Mouse (Mus musculus) testis, postnatal 14 days (tissue): ENCODE data around the gene Lcp1.

Experiments
- DNase-seq: peaks from one replicate; pipeline ENCODE4 v3.0.0; 2021; ENCODE audit warnings: low spot score

Gene Lcp1

DNA sequence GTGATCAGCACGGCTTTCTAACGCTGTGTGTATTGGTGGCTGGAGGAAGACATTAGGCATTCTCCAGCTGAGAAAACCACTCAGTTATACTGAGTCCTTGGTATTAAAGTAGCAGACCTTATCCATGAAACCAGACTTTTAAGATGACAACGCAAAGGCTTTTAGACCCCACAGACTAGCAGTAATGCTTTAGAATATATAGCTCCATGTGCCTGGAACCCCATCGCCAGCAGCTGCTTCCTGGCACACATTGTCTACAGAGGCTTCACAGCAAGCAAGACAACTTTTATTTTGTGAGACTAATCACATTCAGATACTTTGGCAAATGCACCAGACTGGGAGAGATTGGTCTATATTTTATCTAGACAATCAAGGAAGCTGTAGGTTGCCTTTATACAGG lies 75.4 kb downstream of the Lcp1 start:
- DNase-seq, result no peak

DNA sequence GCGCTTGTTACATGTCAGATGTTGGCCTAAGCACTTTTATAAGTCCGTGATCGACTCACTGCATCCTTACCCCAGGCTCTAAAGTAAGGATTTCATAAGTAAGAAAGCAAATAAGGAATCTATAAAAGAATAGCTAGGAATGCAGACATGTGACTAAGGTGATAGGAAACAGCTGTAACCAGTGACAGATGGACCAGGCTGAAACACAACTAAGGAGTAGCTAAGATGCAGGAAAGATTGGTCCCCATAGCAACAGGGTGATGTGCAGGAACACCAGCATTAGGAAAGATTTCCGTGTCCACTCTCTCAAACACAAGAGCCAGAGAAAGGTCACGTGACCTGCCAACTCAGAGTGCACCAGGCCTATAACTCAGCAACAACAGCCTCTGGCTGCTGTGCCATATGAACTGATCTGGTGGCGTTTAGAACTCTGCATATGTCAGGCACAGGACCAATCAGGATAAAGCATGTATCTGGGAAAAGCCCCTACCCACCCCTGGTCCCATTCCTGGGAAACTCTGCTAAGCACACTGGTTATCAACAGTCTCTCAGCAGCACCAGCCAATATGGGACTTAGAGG lies 77.8 kb downstream of the Lcp1 start:
- no peak for DNase-seq

DNA sequence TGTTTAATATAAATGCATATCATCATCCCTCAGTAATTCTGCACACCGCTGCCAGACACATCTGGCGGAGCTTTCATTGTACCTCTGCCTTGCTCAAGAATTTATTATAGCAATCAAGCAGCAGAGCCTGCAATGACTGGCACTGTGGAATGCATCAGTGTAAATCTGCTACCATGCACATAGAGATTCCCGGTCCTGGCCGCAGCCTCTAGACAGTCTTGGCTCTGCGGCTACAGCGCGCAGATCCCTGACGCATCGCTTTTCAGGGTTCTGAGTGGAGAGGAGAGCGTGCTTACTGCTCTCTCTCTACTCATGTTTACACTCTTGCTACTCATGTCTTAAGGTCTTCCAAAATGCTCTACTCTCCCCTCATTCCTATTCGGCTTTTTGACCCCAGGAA lies 82.9 kb downstream of the Lcp1 start:
- no peak for DNase-seq

DNA sequence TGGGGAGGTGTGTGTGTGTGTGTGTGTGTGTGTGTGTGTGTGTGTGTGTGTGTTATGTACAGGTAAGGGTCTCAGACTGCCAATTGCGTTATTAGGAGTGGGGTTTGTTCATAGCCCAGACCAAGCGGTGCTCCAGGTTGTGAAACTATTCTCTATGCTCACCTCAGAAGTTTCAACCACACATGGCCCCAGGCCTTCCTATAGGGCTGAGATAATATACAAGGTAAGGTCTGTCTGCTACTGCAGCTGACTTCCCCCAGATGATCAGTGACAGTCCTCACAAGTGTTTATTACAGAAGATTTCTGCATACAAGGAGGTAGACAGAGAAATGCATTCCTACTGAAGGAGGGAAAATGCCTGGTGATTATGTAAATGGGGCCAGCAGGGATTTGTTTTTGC lies 87.9 kb downstream of the Lcp1 start:
- DNase-seq, result no peak

DNA sequence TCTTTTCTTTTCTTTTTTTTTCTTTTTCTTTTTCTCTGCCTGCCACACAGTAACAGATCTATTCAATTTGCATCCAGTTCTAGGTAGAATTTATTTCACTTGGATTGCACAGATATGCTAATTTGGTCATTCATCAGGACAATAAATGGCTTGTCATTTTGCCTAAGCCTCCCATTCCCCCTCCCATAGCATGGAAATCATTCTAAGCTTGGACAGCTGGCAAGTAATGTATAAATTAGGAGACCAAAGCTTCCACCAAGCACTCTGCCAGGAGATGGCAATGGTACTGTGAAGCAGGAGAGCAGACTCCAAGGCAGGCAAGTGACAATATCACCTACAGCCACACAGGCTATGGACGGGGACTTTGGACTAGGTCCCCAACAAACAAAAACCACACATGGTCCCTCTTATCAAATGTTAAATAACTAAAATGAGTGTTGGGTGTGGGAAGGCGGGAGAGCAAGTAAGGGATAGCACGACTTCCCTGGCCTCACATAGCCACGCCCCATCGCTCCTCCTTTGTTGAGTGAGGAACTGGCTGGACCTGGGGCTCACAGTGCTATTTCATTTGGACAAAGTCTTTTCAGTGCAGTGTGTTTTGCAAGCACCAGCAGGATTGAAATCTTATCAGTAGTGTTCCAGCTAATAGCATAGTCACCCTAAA lies 88.5 kb downstream of the Lcp1 start:
- DNase-seq, result no peak

DNA sequence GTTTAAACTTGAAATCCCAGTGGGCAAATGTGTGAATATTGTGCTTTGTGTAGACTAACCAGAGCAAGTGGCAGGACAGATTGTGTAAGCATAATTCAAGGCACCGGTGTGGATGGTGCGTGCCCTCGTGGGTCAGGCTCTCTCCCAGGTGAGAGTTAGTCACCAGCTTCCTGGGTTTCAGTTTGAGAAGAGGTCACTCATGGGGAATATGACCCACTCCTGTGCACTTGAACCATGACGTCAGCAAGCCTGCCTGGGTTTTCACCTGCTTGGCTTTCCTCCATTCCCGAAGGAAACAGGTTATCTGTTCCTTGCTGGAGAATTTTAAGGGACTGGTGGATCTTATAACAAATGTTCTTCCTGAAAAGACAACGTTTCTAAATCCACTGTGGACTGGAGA lies 91.5 kb downstream of the Lcp1 start:
- no peak for DNase-seq

DNA sequence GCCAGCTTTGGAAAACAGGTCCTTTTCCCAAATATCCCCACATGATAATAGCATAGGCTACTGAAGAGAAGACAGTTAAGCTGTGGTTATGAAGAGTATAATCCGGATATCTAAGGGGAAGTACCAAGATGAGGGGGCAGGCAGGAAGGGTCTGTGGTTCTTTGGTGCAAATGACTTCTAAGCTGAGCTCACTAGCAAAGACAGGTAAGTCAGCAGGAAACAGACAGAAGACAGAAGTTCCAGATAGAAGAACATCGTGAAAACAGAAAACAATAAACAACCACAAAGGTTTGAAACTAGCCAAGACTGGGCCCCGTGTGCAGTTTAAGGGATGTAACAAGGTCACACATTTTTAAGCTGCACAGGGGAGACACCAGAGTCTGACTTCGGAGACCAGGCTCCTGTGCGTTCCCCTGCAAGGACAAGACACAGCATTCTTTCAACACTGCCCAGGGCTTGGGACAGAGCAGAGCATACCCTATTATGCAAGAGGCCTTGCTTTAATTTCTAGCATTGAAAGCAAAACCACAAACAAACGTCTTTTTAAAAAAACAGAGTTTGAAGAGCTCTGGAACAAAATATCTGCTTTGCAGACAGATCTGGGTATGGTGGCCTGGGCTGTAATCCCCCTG lies 96.7 kb downstream of the Lcp1 start:
- no peak for DNase-seq

DNA sequence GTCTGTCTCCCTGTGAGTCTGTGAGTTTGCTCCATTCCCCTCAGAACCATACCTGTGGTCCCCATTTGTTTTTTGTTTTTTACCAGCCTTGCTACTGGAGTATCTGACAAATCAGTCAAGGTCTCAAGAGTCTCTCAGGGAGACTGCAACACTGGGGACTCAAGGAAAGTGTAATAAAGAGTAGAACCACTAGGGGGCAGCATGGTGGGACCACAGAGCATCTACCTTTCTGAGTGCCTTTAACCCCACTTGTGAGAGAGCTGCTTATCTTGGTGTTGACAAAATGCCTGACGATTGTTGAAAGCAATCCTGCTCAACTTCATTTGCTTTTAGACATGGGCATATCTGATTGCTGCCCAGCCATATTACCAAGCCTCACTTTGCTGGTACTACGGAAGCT lies 98.9 kb downstream of the Lcp1 start:
- peak; percentile 10 for DNase-seq

DNA sequence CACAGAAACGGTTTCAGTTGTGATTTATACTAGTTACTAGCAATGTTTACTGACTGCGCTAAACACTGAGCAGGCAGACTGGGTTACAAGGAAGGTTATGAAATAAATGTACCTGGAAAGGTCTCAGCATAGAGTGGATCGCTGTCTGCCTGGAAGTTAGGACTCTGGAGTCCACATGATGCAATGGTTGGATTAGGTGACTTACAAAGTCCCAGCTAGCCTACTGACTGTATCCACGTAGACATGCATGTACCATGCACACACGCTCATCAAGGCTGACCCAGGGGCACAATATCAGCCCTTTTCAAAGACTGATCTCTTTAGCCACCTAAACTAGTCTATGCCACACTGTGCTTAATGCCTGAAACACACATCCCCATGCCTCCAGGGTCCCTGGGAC lies 102.2 kb downstream of the Lcp1 start:
- DNase-seq, result no peak

DNA sequence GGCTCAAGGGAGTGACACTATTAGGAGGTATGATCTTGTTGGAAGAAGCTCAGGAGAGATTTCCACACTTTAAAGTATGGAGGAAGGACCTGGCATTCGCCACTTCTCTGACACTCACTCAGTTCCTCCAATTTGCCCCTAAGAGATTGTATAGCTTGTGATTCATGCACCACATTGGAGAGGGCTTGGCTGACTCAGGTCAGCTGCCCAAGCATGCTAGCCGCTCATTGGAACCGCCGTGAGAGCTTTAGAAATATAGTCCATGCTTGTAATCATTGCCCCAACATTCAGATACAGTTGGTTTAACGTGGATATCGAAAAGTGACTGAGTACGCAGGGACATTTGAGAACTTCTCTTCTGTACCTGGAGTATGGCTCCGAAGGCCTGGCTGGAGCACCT lies 104.7 kb downstream of the Lcp1 start:
- DNase-seq, result no peak

DNA sequence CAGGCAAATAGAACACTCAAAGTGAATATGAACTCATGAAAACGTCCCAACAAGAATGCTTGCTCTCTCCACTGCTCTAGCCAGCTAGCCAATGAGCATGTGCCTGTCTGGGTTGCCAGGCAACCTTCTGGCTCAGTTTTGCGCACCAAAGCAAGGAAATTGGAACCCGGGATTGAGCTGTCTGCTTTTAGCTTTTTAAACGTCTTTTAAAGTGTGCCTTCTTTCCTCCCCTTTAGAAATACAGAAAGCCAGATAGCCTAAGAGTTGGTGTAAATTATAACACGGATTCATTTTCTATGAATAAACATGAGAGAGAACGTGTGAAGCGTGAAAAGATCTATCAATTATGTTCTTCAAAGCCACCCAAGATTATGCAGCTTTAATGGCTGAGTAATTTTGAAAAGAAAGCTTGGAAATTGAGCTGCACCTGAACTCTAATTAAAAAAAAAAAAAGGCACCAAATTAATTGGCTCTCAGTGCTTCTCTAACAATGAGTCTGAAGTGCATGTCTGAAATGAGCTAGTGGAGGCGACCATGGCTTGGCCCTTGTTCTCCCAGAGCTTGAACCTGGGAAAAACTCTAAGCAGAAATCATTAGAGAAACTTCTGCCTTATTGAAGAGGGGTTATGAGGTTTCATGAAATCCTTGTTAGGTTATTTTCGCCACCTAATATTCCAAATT lies 105.2 kb downstream of the Lcp1 start:
- no peak for DNase-seq

DNA sequence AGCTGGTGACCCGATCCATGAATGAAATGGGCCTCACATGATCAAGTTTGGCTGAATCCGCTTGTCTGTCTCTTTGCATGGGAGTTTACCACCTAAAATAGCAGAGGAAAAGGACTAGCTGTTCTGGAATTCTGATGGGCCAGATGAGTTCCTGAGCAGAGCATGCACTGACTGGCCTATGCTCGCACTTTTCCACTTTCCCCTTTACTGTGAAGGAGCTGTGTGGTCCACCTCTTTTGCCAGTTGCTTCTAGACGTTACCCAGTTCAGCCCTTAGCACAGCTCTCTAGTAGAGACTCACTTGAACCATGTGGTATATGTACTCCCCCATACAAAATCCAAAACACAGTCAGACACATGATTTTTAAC lies 105.7 kb downstream of the Lcp1 start:
- DNase-seq, result no peak

DNA sequence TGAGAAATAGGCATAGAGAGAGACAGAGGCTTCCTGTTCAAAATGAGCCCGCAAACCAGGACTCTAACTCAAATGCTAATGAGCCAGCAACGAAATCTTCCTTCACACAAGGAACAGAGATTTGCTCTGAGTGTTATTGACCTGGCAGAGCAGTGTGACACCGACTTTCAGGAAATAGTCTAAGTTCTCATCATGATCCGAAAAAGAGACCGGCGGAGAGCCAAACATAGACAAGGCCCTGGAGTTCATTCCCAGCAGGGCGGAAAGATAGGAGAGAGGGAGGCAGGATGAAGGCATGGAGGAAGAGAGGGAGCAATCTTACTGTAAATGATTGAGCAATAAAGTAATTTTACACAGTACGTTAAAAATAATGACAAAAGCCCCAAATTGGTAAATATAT lies 106.2 kb downstream of the Lcp1 start:
- no peak for DNase-seq

DNA sequence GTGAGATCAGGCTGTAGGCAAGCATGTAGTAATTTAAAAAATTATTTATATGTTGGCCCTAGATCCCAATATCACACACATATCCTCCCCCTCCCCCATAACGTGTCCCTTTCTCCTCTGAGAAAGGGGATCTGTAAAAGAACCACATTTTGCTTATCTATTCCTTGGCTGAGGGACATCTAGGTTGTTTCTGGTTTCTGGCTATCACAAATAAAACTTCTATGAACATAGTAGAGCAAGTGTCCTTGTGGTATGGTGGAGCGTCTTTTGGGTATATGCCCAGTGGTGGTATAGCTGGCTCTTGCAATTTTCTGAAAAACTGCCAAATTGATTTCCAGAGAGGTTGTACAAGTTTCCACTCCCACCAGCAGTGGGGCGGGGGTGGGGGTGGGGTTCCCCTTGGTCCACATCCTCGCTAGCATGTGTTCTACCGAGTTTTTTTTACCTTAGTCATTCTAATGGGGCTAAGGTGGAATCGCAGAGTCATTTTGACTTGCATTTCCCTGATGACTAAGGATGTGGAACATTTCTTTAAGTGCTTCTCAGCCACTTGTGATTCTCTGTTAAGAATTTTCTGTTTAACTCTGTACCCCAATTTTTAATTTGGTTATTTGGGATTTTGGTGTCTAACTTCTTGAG lies 107.3 kb downstream of the Lcp1 start:
- no peak for DNase-seq

DNA sequence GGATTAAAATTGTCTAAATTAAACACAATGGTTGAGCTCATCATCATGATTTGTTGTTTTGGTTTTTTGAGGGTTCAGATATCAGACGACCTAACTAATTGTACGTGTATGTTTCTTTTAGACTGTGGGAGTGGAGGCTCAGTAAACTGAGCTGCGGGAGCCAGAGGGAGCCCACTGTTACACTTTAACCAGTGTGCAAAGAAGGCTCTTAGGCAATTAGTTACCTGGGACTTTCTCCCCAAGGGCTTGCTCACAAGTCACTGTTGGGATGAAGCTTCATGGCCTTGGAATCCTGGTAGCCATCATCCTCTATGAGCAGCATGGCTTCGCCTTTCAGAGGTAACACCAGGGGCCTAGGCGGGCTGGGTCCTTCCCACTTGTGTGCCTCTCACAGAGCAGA lies 111.2 kb downstream of the Lcp1 start, which contains the start of gene Cpb2:
Gene Cpb2, plus strand, starts transcription at position 201 of the 400 bp plus-strand sequence.
- DNase-seq, result no peak

DNA sequence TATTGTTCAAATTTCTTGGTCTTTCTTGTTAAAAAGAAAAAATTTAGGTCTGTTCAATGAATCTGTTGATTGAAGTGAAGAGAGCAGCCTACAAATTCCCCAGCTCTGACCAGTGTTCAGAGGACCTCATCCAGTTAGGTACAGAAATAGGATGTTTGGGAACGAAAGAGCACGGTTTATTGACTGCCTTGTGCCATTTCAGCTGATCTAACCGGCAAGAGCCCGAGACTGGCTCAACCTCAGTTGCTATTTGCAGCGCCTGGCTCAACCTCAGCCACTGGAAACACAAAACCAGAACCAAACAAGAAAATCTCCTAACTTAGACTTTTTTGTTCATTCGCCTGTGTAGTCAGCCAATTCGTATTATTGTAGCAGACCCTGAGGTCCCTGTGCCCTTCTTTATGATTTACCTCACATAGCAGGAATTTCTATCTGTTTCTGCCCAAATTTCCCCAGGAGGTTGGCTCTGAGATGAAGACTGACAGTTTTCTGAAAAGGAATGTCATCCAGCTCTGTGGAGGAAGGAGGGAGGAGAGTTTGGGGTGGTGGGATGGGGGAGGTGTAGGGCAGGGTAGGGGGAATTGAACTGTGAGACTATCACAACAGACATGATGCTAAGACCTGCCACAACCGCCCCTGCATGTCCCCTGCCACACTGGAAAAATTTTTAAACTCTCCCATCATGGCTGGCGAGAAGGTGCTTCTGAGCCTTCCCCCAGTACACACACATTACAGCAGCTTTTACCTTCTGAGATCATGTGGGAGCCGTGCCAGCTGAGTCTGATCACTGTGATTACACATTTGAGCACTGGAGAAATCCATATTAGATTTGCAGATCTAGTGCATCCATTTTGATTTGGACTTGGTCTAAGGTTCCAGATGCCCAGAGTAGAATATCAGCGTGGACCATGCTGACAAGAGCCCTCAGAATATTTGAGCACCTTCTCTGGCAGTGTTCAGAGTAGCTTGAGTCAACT lies 115.4 kb downstream of the Lcp1 start:
- DNase-seq, result no peak

DNA sequence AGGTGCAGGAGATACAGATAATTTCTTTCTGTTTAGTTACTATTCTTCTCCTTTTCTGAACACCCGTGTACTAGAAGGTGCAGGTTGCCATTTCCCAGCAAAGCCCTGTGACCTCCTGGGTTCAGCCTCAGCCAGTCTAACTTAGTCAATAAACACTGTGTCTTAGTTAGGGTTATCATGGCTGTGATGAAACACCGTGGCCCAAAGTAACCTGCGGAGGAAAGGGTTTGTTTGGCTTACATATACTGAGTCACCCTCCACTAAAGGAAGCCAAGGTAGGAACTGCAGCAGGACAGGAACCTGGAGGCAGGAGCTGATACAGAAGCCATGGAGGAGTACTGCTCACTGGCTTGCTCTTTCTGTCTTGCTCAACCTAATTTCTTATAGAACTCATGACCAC lies 119.5 kb downstream of the Lcp1 start:
- DNase-seq, result no peak

DNA sequence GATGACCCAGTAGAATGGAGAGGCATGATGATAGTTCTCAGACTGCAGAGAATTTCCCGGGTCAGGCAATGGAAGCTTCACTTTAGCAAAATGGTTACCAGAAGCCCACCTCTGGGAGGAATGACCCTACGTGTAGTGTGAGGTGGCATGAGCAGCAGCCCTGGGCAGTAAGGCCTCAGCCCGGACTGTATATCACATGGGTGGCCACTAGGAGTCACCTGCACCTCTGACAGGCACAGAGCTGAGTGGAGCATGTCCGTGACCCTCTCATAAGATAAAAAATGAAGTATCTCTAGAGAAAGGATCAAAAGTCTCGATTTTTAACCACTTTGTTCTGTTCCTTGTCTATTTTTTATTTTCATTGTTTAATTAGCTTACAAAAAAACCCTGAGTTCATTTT lies 125.6 kb downstream of the Lcp1 start:
- DNase-seq, result peak; percentile 12

DNA sequence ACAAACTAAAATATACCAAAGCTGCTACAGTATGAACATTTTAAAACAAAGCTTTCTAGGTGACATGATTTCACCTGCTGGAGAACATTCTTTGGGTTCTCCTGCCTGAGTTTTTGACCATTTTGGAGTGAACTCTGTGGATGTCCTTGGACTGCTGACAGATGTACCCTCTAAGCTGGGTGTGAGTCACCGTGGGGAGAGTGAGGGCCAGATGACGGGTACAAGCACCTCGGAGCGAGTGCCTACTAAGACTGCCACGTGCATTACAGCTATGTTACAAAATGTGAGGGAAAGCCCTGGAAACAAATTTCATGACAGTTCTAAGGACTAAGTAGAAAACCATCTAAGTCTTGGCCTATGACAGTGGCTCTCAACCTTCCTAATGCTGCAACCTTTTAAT lies 138.6 kb downstream of the Lcp1 start:
- no peak for DNase-seq

DNA sequence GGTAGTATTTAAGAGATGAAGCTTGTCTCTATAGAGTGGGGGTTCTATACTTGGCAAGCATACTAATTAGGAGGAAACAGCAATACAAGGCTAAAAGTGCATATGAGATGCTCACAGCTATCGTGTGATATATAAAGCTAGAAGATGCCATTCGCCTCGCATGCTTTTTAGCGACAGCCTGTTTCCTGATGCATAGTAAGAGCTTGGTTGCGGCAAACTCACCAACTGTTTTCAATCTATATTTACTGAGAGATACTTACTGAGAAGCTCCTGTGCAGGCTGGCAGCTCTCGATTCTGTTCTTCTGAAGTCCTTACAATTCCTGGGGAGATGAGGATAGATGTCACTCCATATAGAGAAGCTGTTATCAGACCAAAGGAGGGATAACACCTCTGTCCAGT lies 148.8 kb downstream of the Lcp1 start:
- DNase-seq, result no peak

DNA sequence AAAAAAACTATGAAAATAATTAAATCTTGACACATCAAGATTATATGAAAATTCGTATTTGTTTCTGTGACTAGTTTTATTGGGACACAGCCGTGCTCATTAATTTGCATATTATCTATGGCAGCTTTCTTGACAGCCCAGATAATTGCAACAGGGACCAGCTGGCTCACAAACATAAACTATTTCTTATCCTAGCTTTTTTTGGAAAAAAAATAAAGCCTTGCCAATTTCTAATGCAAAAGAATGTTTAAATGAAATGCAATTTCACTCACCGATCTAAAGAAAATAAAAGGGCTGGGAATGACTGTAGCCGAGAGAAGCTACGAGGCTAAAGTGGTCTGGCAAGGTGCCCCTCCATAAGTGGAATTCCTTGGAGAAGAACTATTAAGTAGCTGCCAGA lies 149.5 kb downstream of the Lcp1 start:
- no peak for DNase-seq
